Mouse (Mus musculus): ENCODE results near the gene Ifna9. TPM values are rescaled to one million over a fixed set of nuclear protein-coding genes. Genes with fewer than 3 reads are reported as not detected.

The Ifna9 gene
- not detected in 2 replicates for polyA plus RNA-seq (2012; rRNA removed)

GRCm38 (mm10) chr4:88592285-88592684 is at the start of gene Ifna9:
Ifna9 (minus strand) TSS chr4:88592385.

GRCm38 (mm10) chr4:88634311-88634710 is 42.1 kb upstream of the Ifna9 start, which contains the start of gene C87499:
C87499 (minus strand) TSS chr4:88634411.

GRCm38 (mm10) chr4:88603276-88603675 is 11.1 kb upstream of the Ifna9 start, which contains the start of gene Ifna12:
Ifna12 (minus strand) TSS chr4:88603376.

GRCm38 (mm10) chr4:88571698-88572097 is 20.5 kb downstream of the Ifna9 start, which contains the start of gene Ifna14:
Ifna14 (minus strand) TSS chr4:88571798.

GRCm38 (mm10) chr4:88558145-88558544 is 34.0 kb downstream of the Ifna9 start, which contains the start of gene Ifna15:
Ifna15 (minus strand) TSS chr4:88558245.

Other genes with a start within 250 kb of the Ifna9 start
- 1.3 and 2.3 TPM in 2 replicates for gene Hacd4, start 153.5 kb downstream of the Ifna9 start, polyA plus RNA-seq (2012; rRNA removed)
- gene Ifnb1, start 69.6 kb downstream of the Ifna9 start, polyA plus RNA-seq (2012; rRNA removed) = not detected in 2 replicates
- gene Ifna15, start 34.1 kb downstream of the Ifna9 start, polyA plus RNA-seq (2012; rRNA removed) = not detected in 2 replicates
- gene Ifna14, start 20.6 kb downstream of the Ifna9 start, polyA plus RNA-seq (2012; rRNA removed) = not detected in 2 replicates
- gene Ifna12, start 11.0 kb upstream of the Ifna9 start, polyA plus RNA-seq (2012; rRNA removed) = not detected in 2 replicates
- not detected in 2 replicates for gene C87499, start 42.0 kb upstream of the Ifna9 start, polyA plus RNA-seq (2012; rRNA removed)
- not detected in 2 replicates for gene Ifna13, start 52.1 kb upstream of the Ifna9 start, polyA plus RNA-seq (2012; rRNA removed)
- not detected in 2 replicates for gene Ifna16, start 84.5 kb upstream of the Ifna9 start, polyA plus RNA-seq (2012; rRNA removed)
- gene Ifna2, start 91.5 kb upstream of the Ifna9 start, polyA plus RNA-seq (2012; rRNA removed) = not detected in 2 replicates
- 0.06 TPM in 2 replicates for gene Ifnab, start 99.0 kb upstream of the Ifna9 start, polyA plus RNA-seq (2012; rRNA removed)
- gene Gm26566, start 129.4 kb upstream of the Ifna9 start, polyA plus RNA-seq (2012; rRNA removed) = 0.11 and 0.25 TPM in 2 replicates
- 46.1 and 65.0 TPM in 2 replicates for gene Klhl9, start 130.1 kb upstream of the Ifna9 start, polyA plus RNA-seq (2012; rRNA removed)
- not detected in 2 replicates for gene Gm13271, start 162.5 kb upstream of the Ifna9 start, polyA plus RNA-seq (2012; rRNA removed)
- gene Gm13283, start 167.7 kb upstream of the Ifna9 start, polyA plus RNA-seq (2012; rRNA removed) = 0.05 and 0.10 TPM in 2 replicates
- not detected in 2 replicates for gene Gm13290, start 181.4 kb upstream of the Ifna9 start, polyA plus RNA-seq (2012; rRNA removed)
- gene Gm13289, start 184.5 kb upstream of the Ifna9 start, polyA plus RNA-seq (2012; rRNA removed) = not detected in 2 replicates
- not detected in 2 replicates for gene Gm13272, start 187.5 kb upstream of the Ifna9 start, polyA plus RNA-seq (2012; rRNA removed)
- 0.05 and 0.10 TPM in 2 replicates for gene Ifnz, start 189.7 kb upstream of the Ifna9 start, polyA plus RNA-seq (2012; rRNA removed)
- gene Gm13276, start 193.3 kb upstream of the Ifna9 start, polyA plus RNA-seq (2012; rRNA removed) = not detected in 2 replicates
- not detected in 2 replicates for gene Gm13277, start 196.2 kb upstream of the Ifna9 start, polyA plus RNA-seq (2012; rRNA removed)
- gene Gm13278, start 199.2 kb upstream of the Ifna9 start, polyA plus RNA-seq (2012; rRNA removed) = not detected in 2 replicates
- gene Gm13275, start 202.1 kb upstream of the Ifna9 start, polyA plus RNA-seq (2012; rRNA removed) = 0.12 TPM in 1 of 2 replicates, not detected in the other
- not detected in 2 replicates for gene Gm13279, start 205.0 kb upstream of the Ifna9 start, polyA plus RNA-seq (2012; rRNA removed)
- not detected in 2 replicates for gene Gm13285, start 207.3 kb upstream of the Ifna9 start, polyA plus RNA-seq (2012; rRNA removed)
- gene Gm13287, start 210.9 kb upstream of the Ifna9 start, polyA plus RNA-seq (2012; rRNA removed) = 0.12 TPM in 1 of 2 replicates, not detected in the other
- gene Gm13288, start 213.1 kb upstream of the Ifna9 start, polyA plus RNA-seq (2012; rRNA removed) = 0.01 and 0.02 TPM in 2 replicates
- gene Ifna7, start 223.8 kb upstream of the Ifna9 start, polyA plus RNA-seq (2012; rRNA removed) = not detected in 2 replicates
- not detected in 2 replicates for gene Ifna11, start 227.6 kb upstream of the Ifna9 start, polyA plus RNA-seq (2012; rRNA removed)
- gene Ifna6, start 235.0 kb upstream of the Ifna9 start, polyA plus RNA-seq (2012; rRNA removed) = not detected in 2 replicates
- gene Ifna5, start 243.1 kb upstream of the Ifna9 start, polyA plus RNA-seq (2012; rRNA removed) = not detected in 2 replicates
- not detected in 2 replicates for gene Ifna4, start 249.5 kb upstream of the Ifna9 start, polyA plus RNA-seq (2012; rRNA removed)

Data from central nervous system, embryonic 11.5 days (tissue).